Mouse (Mus musculus) lung, postnatal 4 days (tissue): ENCODE measurements around the gene Tmed2.
"Not testable (repeated sequence)": the region's sequence is repeated elsewhere in the genome, so short reads cannot be mapped to it uniquely, and the experiment has no call there.

Source experiments
- DNase-seq, 2 experiments: peaks; one replicate each; pipeline ENCODE4 v3.0.0; 2021

The Tmed2 gene

DNA sequence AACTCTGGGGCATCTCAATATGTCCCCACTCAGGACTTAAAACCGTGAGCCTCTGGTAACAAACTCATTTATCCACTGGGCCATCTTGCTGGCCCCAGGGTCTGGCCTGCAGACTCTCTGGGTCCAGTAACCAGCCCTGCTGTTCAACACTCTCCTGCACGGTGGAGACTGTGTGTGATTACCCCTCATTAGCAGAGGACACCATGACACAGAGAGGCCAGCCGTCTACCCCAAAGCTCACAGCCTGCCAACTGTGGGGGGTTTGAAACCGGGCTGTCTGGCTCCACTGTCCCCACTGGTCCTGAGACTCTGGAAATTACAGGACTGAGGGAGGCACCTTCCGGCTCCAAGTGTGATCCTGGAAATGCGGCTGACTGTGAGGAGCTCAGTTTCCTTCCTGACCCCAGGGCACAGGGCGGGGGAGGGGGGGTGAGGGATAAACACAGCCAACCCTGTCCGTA, 11.3 kb upstream of the Tmed2 start:
- DNase-seq, result peak; percentile 55 to 62

DNA sequence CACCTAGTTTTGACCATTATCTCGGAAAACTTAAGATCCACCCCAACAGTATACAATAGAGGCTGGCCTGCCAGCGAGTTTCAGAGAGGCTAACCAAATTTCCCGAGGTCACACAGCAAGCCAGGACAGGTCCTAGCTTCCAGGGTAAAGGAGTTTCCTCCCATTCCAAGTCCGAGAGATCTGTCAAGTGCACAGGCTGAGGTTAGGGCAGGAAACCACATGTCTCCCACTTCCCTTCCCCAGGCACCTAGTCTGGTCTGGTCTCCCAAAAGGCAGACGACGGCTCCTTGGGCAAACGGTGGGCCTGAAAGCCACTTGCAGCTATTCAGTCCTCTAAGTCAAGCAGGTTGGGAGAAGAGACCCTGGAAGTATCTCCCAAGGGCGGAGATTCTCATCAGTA, 10.8 kb upstream of the Tmed2 start:
- DNase-seq, result peak; percentile 25 to 36

- peak; percentile 86 to 91 for DNase-seq
These were observed 9.6 kb upstream of the Tmed2 start, which contains the start of gene Rilpl1 for GRCm38 (mm10) chr5:124530655-124531582. Gene Rilpl1, minus strand, starts transcription at chr5:124531391.

DNA sequence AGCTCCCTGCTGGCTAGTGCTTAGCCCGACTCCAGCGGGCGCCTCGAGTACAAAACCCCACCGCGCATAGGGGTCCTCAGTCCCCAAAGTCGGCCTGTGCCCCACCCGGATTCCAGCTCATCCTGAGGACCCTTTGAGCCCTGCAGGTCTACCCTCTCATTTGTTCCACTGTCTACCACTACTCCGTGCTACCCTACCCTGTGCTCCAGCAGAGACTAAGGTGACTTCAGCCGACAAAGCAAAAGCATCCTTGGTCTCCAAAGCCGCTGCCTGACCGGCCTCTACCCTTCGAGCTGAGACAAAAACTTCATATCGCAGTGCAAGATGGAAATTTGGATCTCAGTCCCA, 8.9 kb upstream of the Tmed2 start:
- no peak for DNase-seq

DNA sequence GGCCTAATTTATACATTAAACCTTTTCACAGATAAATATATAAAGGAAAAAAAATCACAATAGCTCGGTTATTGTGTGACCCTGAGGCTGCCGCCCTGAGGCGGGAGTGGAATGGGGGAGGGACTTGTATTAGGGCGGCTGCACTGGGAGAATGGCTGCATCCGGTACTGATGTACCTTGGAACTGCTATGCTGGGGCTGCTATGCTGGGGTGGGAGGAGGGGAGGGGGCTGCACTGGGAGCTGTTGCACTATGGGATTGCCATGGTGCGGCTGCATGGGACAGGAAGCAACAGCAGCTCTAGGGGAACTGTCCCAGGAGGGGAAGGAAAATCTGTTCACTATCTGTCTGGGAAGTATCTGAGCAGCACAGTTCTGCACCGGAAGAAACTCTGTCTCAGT, 8.0 kb upstream of the Tmed2 start:
- peak; percentile 34 to 49 for DNase-seq

DNA sequence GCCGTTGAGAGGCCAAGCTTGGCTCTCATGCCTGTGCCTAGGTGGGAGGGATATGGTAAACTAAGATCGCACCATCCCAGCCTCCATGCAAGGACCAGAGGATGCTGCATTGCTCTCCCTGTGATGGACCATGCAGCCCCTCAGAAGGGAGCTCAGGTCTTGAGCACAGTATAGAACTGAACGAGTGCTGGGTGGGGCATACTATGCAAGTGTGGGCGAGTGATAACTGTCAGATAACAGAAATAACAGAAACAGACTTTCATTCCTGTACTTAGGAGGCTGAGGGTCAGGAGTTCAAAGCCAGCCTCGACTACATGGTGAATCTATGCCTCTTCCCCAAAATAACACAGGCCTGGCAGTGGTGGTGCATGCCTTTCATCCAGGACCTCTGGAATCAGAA, 5.5 kb upstream of the Tmed2 start:
- DNase-seq, result no peak

DNA sequence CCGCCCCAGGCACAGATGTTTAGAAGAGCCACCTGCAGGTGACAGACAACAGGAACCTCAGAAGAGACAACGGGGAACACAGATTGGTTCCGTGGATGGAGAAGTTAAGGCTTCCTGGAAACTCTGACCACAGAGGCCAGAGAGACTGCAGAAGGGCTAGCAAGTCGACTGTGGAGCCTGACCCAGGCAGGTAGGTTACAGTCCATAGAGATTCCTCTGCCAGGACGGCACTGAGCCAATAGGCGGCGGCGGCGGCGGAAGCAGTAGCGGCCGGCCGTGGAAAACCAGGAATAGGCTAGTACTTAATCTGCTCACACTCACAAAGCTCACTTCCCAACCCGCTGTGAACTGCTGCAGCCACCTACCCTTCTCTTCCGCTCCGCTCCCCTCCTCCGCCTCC, 3.7 kb upstream of the Tmed2 start:
- peak; percentile 68 to 73 for DNase-seq

- peak in 1 of 2 experiments; percentile 77 for DNase-seq
These were observed 1.4 kb upstream of the Tmed2 start for GRCm38 (mm10) chr5:124538813-124539792.

GRCm38 (mm10) chr5:124539905-124540304, 590 bp upstream of the Tmed2 start:
- DNase-seq, result no peak

DNA sequence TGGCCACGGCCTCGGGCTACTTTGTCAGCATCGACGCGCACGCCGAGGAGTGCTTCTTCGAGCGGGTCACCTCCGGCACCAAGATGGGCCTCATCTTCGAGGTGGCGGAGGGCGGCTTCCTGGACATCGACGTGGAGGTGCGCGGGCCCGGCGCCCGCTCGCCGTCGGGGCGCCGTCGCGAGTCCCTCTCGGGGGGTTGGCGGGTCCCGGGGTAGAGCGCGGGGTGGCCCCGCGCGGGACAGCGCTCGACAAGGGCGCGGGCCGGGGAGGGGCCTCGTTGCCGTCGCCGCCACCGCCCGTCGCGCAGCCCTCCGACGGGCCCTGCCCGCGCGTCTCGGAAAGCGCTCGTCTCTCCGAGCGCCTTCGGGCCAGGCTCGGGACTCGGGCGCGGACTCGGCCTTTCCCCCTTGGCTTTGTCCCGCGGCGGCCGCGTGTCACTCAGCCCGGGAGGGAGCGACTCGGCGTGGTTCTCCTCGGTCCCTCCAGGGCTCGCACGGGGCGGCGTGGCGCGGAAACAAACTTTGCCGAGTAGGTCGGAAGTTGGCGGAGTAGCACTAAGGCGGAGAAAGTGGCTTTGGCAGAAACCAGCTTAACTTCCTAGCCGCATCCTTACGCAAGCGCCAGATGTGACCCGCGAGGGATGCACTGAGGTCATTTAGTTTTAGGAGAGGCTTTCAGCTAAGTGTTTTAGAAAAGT, 558 bp downstream of the Tmed2 start:
- DNase-seq, result peak; percentile 83 to 87

DNA sequence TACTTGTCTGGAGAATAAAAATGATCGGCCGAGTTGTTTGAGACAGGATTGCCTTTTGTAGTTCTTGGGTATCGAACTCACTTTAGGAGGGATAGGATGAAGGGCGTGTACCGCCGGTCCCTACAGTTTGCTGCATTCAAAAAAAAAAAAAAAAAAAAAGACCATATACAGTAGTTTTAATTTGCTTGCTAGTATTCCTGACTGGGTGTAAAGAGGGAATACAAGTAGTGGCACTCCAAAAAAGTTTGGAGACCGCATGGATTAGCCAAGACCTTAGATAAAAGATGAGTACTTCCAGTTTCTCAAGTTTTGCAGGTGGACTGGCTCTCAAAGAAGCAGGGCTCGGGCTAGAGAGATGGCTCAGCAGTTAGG, 1.1 kb downstream of the Tmed2 start:
- DNase-seq, result no peak

GRCm38 (mm10) chr5:124550737-124551136, 10.2 kb downstream of the Tmed2 start:
- not testable (repeated sequence) for DNase-seq

- DNase-seq, result not testable (repeated sequence)
These were observed 11.0 kb downstream of the Tmed2 start for GRCm38 (mm10) chr5:124551349-124552093.

DNA sequence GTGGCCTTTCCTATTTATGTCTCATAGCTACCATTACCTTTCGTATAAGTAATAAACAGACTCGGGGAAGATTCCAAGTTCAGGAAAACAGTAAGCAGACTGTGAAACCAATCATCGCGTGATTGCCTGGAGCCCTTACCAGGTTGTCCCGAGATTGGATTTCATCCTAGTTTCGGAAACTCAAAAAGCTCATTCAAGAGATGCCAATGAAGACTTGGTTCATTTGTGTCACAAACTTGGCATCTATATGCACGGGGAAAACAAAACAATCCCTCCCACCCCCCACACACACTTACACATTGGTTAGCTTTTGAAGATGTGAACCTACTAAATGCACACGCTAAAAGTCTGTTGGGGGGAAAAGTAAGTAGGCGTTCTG, 11.6 kb downstream of the Tmed2 start:
- DNase-seq, result no peak

- peak; percentile 94 to 95 for DNase-seq
These were observed 12.2 kb downstream of the Tmed2 start, which contains the start of gene Ddx55 for GRCm38 (mm10) chr5:124552558-124553307. Gene Ddx55, plus strand, starts transcription at chr5:124552864.

DNA sequence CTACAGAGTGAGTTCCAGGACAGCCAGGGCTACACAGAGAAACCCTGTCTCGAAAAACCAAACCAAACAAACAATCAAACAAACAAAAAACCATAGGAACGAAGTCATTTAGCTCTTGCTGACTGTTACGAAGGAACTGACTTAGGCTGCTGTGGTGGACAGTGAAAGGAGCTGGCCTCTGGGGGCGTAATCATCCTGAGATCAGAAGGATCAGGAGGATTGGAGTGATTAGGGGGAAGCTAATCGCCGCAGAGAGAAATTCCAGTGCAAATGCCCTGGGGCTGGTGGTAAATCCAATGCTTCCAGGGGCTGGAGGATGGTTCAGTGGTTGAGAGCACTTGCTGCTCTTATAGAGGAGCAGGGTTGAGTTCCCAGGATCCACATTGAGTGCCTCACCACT, 13.1 kb downstream of the Tmed2 start:
- no peak for DNase-seq

GRCm38 (mm10) chr5:124555145-124555544, 14.7 kb downstream of the Tmed2 start:
- DNase-seq, result no peak

GRCm38 (mm10) chr5:124571068-124571467, 30.6 kb downstream of the Tmed2 start:
- no peak for DNase-seq

- DNase-seq, result no peak
These were observed 35.0 kb downstream of the Tmed2 start for GRCm38 (mm10) chr5:124575467-124575866.

- DNase-seq, result peak; percentile 95
These were observed 38.3 kb downstream of the Tmed2 start, which contains the start of the genes Eif2b1 and Gtf2h3 for GRCm38 (mm10) chr5:124578633-124579317. Gene Eif2b1, minus strand, starts transcription at chr5:124579131. Gene Gtf2h3, plus strand, starts transcription at chr5:124579140.
